Mouse (Mus musculus): Measurements from ENCODE around the gene Bdkrb2.

The Bdkrb2 gene

DNA sequence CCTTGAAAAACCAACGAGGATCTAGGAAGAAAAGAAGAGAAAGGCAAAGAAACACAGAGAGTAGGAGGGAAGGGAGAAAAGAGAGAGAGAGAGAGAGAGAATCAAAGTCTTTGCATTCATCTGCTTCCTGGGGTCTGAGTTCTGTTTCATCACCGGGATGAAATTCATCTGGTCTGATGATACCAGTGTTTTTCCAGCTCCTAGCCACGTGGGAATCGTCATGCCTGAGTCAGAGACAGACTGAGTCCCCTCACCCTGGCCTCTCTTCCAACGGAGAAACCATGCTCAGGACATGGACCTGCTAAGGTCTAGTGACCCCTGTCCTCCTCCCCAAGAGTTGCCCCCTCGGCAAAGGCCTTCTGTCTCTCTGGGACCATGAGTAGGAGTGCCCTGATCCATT lies 16.5 kb upstream of the Bdkrb2 start:
- no peak for DNase-seq (ENCODE audit: low read depth, low spot score)

DNA sequence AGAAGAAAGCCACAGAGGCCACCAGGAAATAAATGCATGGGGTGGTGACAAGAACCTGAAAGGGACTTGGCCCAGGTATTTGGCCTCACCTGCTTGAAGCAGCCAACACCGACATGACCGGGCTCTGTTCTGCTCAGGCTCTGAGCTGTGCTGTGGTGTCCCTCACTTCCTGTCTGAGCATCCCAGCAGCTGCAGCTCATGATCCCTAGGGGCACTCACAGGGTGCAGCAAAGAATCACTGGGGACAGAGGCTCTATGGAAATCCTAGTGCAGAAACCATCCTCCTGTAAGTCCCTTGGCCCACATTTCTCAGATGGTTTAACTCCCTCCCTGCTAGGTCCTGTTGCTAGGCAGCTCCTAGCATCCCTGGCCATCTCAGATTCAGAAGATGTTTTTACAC lies 15.9 kb upstream of the Bdkrb2 start:
- no peak for DNase-seq (ENCODE audit: low read depth, low spot score)

DNA sequence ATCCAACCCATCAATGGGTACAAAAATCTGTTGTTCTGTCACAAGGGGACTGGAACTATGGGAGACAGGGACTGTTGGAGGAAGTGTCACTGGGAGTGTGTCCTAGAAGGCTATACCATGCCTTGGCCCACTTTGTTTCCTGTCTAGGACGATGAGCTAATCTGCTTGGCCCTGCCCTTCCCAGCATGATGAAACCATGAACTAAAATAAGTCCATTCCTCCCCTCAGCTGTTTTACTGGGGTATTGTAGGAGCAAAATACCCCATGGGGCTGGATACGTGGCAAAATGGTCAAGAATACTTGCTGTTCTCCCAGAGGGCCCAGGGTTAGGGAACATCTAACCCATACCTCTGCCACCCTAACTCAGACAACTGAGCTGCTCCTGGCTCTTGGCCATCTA lies 15.0 kb upstream of the Bdkrb2 start:
- no peak for DNase-seq (ENCODE audit: low read depth, low spot score)

DNA sequence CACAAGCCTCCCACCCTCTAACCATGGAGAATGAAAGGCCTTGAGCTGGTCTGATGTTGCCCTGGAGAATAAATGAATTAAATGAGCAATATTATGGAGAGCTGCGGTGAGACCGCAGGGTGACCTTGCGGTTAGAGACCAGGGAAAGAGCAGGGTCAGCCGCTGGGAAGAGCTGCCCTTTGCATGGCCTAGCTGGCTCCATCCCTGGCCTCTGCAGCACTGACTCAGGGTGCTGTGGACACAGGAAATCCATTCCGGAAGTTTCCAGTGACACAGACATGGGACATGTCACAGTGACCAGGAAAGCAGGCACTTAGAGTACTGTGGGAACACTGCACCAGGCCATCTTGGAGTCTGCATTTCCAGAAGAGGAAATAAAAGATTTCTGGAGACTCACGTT lies 14.1 kb upstream of the Bdkrb2 start:
- DNase-seq (ENCODE audit: low read depth, low spot score) = no peak

DNA sequence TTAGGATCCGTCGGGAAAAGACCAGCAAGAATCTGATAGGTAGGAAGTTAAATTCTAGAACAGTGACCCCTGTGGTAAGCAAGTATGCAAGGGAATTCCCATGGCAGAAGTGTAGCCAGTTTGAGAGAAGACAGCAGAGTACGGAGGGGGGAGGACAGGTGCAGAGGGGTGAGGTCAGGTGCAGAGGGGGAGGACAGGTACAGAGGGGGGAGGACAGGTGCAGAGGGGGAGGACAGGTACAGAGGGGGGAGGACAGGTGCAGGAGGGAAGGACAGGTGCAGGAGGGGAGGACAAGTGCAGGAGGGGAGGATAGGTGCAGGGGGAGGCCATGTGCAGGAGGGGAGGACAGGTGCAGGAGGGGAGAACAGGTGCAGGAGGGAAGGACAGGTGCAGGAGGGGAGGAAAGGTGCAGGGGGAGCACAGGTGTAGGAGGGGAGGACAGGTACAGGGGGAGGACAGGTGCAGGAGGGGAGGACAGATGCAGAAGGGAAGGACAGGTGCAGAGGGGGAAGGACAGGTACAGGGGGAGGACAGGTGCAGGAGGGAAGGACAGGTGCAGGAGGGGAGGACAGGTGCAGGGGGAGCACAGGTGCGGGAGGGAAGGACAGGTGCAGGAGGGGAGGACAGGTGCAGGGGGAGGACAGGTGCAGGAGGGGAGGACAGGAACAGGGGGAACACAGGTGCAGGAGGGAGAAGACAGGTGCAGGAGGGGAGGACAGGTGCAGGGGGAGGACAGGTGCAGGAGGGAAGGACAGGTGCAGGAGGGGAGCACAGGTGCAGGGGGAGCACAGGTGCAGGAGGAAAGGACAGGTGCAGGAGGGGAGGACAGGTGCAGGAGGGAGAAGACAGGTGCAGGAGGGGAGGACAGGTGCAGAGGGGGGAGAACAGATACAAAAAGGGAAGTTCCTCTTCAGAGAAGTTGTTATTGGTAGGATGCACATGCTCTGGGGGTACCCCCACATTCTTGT lies 12.9 kb upstream of the Bdkrb2 start:
- no peak for DNase-seq (ENCODE audit: low read depth, low spot score)

DNA sequence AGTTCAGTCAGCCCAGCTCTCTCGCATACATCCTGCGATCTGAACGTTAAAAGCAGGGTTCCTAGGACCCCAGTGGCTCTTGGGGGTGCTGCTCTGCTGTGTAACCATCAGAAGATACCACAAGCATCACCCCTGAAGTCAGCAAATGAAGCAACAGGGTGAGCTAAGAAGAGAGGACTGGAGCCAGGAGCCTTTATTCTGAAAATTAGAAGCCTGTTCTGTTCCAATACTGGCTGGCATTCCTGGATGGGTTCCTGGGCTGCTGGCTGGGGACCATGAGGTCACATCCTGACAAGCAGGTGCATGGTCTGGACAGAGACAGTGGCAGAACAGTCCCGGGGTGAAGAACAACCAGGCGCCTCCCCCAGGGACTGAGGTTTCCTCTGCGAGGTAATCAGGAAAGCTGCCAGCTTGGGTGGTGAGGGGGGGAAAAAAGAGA lies 11.5 kb upstream of the Bdkrb2 start:
- no peak for DNase-seq (ENCODE audit: low read depth, low spot score)

DNA sequence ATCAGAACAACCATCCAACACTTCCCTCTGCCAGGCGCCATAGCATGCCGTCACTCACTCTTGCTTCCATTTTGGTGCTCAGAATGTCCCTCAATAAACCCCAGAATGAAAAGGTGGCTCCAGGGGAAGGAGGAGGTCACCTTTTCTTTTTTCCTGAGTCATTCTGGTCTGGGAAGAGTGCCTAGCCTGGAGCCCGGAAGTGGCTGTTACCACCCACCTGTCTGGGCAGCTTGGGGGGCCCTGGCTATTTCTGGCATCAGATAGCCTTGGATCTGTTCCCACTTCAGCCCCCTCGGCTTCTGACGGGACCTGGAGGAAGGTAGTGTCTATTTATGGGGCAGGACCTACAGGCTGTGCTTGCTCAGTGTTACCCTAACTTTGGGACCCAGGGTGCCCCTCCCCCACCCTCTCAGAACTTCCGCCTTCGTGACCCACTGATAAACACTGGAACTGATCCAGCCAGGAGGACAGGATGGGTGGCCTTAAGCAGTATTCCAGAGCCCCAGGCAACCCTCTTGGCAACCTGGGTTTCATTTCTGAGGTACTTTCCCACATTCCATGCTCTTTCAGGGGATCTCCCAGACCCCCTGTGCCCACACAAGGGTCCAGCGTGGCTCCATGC lies 8.8 kb upstream of the Bdkrb2 start:
- DNase-seq (ENCODE audit: low read depth, low spot score) = no peak

DNA sequence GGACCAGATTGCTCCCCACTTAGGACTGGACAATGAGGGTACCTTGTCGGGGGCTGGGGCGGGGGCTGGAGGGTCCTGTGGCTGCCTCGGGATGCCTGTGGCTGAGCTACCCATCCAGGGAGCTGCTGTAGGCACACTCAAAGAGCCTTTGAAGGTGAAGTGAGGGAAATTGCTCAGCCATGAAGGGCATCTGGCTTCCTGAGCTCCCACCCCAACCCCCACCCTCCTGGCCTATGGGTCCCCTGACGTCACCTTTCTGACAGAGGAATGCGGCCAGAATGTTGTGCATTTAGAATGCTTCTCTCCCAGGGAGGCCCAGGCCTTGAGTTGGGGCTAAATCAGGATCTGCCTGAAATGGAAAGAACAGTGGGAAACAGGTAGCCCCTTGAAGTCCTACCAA lies 7.9 kb upstream of the Bdkrb2 start:
- DNase-seq (ENCODE audit: low read depth, low spot score) = no peak

DNA sequence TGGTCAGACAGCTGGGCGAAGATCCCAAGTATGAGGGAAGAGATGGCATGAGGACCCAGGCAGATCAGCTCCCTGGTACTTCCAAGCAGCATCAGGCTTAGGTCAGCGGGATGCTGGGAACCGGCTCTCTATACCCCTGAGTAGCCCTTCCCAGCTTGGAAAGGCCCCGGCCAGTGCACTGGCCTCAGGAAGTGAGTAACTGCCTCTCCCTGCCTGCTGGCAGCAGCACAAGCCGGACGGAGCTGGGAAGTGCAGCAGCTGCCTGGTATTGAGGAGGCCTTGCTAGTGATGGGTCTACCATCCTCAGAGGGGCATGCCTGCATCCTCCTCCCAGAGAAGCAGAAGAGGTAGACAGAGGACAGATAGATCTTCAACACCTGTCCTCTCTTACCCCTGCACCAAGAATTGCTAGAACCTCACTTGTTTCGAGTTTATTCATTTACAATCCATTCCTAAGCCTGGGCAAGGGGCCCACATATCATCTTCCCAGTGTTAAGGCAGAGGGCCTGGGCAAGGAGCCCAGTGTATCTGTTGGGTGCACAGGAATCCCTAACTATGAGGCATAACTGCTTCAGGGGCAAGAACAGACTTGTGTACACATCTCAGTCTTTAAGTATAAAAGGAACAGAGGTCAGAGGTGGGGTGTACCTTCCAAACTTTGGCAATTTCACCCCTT lies 5.6 kb upstream of the Bdkrb2 start:
- DNase-seq (ENCODE audit: low read depth, low spot score) = no peak

DNA sequence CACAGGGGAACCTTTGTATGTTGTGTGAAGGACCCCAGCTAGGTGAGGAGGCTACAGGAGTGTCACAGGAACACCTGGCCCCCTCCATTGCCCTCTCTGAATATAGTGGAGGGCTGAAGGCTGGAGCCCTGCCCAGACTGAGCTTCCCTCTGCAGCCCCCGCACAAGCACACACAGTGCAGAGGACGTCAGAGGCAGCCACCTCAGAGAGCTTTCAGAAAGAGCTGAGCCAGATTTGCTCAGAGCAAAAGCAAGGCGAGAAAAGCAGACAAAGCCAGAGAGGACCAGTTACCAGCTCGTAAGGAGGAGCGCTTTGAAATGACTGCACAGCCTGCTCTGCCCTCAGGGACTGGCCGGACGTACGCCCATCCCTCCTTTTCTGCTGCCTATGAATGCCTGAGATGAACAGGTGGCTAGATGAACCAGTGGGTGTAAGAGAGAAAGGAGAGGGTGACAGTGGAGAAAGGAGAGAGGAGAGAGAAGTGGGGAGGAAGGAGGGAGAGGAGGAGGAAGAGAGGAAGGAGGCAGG lies 2.0 kb upstream of the Bdkrb2 start:
- no peak for DNase-seq (ENCODE audit: low read depth, low spot score)

DNA sequence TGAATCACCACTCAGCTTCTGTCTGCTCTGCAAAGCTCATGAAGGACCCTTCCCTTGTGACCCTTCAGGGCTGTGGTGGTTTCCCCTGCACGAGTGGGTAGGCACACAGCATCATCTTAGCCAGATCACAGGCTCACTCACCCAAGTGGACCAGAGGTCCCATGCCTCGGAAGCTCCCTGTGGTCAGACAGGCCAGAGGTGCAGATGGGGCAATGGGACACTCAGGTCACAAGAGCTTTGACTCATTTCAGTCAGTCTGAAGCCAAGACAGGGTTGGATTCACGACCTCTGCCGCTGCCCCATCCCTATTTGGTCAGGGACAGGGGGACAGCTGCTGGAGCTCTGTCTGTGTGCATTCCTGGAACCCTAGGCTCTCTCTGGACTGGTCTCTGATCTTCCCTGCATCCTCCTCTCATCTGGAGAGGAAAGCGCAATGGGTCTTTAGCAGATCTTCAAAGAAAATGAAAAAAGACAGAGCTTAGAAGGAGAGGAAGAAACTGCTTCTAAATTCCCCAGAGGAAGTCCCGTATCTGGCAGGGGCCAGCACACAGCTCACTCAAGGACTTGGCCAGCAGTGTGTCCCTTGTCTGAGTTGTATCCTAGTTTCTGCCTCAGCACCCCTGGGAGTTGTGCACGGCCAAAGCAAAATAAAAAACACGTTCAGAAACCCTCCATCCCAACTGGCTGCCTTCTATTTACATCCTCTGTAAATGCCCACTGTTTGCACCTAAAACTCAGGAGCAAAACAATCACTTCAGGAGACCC lies 788 bp upstream of the Bdkrb2 start:
- no peak for DNase-seq (ENCODE audit: low read depth, low spot score)

DNA sequence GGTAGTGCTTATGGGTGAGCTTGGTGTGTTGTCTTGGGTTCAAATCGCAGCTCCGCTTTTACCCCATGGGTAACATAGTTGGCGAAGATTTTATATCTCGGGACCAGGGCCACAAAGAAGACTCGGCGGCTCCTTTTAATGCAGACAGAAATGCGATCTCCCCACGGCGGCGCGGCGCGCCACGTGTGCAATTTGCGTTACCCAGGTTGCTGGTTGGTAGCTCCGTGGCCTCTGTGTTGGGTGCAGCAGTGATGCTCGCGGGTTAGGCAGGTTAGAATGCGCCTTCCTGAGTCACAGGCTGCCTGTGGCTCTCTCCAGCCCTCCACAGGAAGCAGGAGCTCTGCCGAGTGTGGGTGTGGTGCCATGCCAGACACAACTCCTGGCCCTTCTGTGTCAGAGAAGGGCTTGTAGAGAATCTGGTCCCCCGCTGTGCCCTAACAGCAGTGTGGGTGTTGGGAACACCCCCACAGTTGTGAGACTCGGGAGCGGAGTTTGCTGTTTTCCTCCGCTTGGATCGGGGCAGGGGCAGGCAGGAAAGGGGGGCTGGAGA lies 775 bp downstream of the Bdkrb2 start:
- no peak for DNase-seq (ENCODE audit: low read depth, low spot score)

DNA sequence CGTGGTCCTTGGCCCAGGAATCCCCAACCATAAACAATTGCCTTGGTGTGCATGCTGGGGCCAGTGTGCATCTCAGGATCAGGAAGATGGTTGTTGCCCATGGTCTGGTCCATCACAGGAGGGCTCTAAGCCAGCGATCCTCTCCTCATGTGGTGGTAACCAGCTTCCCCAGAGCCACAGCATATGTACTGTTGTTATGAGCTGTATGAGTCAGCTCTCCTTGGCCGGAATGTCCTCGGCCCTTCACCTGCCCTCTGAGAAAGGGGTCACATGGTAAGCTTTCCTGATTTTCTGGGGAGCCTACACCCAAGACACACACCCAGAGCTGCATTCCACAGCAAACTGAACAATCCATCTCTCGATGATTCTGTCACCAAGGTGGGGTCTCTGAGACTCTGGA lies 2.2 kb downstream of the Bdkrb2 start:
- DNase-seq (ENCODE audit: low read depth, low spot score) = no peak

DNA sequence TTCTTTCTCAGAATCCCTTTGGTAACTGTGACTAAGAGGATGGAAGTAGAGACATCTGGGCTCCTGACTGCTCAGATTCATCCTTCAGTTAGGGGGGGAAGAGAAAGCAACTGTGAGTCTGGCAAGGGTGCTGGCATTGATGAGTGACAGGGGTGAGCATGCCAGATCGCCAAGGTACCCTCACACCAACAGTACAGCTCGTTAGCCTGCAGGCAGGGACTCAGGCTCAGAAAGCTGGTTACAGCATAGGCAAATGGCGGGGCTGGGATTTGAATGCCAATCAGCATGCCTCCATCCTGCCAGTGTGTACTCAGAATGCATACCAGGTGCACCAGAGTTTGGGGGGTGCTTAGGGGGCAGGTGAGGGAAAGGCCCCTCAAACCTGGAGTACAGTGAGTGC lies 8.8 kb downstream of the Bdkrb2 start:
- DNase-seq (ENCODE audit: low read depth, low spot score) = no peak

DNA sequence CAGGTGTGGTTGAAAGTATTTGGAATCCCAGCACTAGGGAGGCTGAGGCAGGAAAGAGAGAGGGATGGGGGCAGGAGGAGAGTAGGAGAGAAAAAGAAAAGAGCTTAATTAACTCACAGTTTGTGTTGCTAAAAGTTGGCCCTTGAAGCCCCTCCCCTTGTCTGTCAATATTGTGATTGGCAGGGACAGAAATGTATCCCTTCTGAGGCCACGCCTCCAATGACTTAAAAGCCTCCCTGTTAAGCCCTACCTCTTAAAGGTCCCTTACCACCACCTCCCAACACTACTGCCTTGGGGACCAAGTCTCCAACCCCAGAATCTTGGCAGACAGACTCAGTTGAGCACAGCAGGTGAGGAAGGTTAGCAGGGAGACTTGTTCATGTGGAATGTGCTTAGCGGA lies 9.6 kb downstream of the Bdkrb2 start:
- DNase-seq (ENCODE audit: low read depth, low spot score) = no peak

DNA sequence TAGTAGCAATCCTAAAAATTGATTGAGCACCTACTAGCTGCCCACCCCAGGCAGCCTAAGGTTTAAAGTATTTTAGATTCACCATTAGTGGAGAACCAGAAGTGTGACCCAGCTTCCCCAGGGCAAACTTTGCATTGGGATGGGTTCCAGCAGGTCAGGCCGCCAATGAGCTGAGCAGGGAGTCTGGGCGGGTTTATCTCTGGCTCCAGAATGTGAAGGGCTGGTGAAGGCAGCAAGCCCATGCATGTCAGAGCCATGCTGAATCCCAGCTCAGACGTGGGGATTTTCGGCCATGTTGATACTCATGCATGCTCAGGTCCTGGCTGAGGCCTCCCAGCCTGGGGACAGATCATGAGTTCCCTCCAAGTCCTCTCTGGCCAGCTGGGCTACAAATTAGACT lies 11.3 kb downstream of the Bdkrb2 start:
- no peak for DNase-seq (ENCODE audit: low read depth, low spot score)

DNA sequence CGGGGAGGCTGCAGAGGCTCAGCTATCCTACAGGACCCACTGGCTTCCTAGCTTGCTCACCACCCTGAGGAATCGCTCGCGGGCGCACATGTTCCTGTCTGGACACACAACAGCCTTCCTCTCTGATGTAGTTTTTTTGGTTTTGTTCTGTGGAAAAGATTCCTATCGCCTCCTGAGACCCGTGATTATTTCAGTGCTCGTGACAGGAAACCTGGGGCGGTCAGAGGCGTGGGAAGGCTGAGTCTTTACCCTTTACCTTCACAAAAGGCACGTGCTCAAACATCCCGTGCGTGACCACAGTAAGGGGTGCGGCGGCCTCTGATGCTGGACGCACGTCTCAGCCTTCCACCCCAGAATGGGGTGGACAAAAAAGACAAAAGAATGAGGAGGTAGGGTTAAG lies 17.5 kb downstream of the Bdkrb2 start:
- DNase-seq (ENCODE audit: low read depth, low spot score) = no peak

DNA sequence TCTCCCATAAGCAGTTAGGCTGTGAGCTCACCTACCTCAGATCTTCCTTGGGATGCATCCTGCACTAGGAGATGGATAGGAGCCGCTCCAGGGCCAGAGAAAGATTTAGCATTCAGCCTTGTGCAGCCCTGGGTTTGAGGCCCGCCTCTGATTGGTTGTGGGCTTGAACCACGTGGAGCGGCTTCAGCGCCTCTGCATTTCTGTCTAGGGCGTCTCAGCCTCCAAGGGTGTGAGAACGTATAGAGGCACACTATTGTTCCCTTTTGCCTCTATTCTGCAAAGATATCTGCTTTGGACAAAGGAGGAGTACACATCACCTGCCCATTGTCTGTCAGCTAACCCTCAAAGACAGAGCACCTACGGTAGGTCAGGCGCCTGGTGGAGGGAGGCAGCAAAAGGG lies 19.5 kb downstream of the Bdkrb2 start:
- DNase-seq (ENCODE audit: low read depth, low spot score) = no peak

DNA sequence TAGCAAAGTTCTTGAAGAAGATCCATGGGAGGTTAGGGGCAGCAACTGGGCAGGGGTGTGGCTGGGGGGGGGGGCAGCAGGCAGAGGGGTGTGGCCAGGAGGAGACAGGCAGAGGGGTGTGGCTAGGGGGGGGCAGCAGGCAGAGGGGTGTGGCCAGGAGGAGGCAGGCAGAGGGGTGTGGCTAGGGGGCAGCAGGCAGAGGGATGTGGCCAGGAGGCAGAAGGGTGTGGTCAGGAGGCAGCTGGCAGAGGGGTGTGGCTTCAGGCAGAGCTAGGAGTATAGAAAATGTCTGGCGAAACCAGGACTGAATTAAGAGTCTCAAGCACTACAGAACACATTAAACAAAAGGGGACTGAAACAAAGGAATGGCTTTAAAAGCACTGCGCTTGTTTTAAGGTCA lies 20.5 kb downstream of the Bdkrb2 start:
- no peak for DNase-seq (ENCODE audit: low read depth, low spot score)

DNA sequence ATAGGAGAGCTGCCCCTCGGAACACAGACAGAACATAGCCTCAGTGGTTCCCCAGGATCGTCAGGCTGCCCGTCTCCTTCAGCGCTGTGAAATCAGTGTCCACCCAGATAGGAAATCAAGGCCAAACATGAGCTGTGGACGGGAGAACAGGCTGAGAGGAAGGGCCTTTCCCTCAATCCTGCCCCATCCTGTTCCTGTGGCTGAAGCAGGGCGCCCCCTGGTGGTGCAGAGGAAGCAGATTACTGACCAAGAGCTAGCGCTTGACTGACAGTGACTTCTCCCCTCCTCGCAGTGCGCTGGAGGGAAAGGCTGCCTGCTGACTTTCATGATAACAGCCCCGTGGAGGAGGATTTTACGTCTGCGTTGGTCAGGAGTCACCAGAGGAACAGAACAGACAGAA lies 21.8 kb downstream of the Bdkrb2 start:
- peak; percentile 22 for DNase-seq (ENCODE audit: low read depth, low spot score)

DNA sequence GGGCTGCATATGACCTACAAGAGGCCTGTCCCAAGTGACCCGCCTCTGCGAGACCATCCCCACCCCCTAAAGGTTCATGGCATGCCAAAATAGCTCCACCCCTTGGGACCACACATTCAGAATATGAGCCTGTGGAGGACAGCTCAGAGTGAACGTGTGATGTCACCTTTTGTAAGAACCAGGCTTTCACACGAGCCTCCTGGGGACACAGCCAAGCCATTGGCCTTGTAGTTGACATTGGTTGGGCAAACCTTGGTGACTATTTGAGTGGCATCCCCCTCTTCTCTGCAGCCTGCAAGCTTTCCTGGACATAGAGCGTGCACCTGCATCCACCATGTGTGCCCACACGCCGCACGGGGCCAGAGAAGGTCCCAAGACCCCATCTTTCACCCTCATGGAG lies 24.5 kb downstream of the Bdkrb2 start:
- no peak for DNase-seq (ENCODE audit: low read depth, low spot score)
